20 mouse cellular contexts compared by ENCODE assay signal in the genomic region with DNA sequence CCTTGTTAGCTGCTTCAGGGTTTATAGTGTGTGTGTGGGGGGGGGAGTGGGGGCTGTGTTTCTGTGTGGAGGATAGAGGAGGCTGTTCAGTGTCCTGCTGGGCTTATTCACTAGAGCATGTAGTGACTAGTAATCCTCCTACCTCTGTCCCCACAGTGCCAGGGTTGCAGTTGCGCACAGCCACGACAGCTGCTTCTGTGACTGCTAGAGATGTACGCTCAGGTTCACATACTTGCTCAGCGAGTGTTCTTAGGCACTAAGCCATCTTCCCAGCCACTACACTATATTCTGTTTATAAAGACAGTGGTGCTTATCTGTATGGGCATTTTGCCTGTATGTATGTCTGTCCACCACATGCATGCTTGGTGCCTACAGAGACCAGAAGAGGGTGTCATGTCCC. TPM values are rescaled to one million over a fixed set of nuclear protein-coding genes. Genes with fewer than 3 reads are reported as not detected.
DNase-seq lines count a peak whose midpoint lies in the region; ATAC-seq lines count a peak whose summit lies in the region.
"Had no signal": no experiment of that assay in that cellular context is flagged by ENCODE, and none has a peak within 500 bp of the region (broad histone marks: within the 10 kb centered on the region; RNA-seq: fewer than 3 reads in every experiment).

No protein-coding gene starts in this region.

- DNase-seq in kidney, adult 11 months: no peak
- DNase-seq in limb, embryonic 10.5 days (ENCODE audit: low spot score): no peak
- DNase-seq in A20 (ENCODE audit: low read depth, low spot score): peak; percentile 50
- DNase-seq in frontal cortex, postnatal 36 days (ENCODE audit: low spot score in 2 of 2): no peak
- DNase-seq in hindbrain, embryonic 10.5 days (ENCODE audit: low spot score): no peak
- DNase-seq: adrenal gland, postnatal 10 days; cerebellum, adult 11 months; cerebellum, adult 8-10 months; cerebellum, postnatal 14 days; embryo, embryonic 11 days; forebrain, postnatal 0 days; gastrocnemius, adult 2 months; gastrocnemius, postnatal 25 days had no signal

- H3K27ac ChIP-seq in kidney, embryonic 14.5 days (ENCODE audit: low read depth, low read length): no peak overlapping the region
- H3K27ac ChIP-seq in limb, embryonic 13.5 days: no peak overlapping the region
- H3K27ac ChIP-seq in limb, embryonic 10.5 days: no peak overlapping the region
- H3K27ac ChIP-seq in hindbrain, embryonic 10.5 days: no peak overlapping the region
- H3K27ac ChIP-seq: embryonic facial prominence, embryonic 12.5 days; forebrain, embryonic 13.5 days; hindbrain, embryonic 15.5 days had no signal

- no peak overlapping the region for H3K9ac ChIP-seq in kidney, embryonic 14.5 days (ENCODE audit: low read depth, low read length)
- no peak overlapping the region for H3K9ac ChIP-seq in limb, embryonic 13.5 days
- H3K9ac ChIP-seq: embryonic facial prominence, embryonic 12.5 days; forebrain, embryonic 13.5 days; forebrain, postnatal 0 days; heart, embryonic 12.5 days; hindbrain, embryonic 15.5 days had no signal

- H3K36me3 ChIP-seq in kidney, embryonic 14.5 days (ENCODE audit: control insufficient read depth, insufficient read depth, low read length): no peaks in the 10 kb centered on the region
- H3K36me3 ChIP-seq in limb, embryonic 13.5 days: no peaks in the 10 kb centered on the region
- no peaks in the 10 kb centered on the region for H3K36me3 ChIP-seq in limb, embryonic 10.5 days
- H3K36me3 ChIP-seq in hindbrain, embryonic 10.5 days: no peaks in the 10 kb centered on the region
- H3K36me3 ChIP-seq: embryonic facial prominence, embryonic 12.5 days; heart, embryonic 12.5 days; hindbrain, embryonic 15.5 days had no signal

- peak; percentile 21; the same call in 1 of the 2 replicates for ATAC-seq in kidney, embryonic 14.5 days (ENCODE audit: low FRiP score, low TSS enrichment)
- 0 out of 2 replicates have a peak, but pooled peaks have one; percentile 30 for ATAC-seq in limb, embryonic 13.5 days (ENCODE audit: low FRiP score, low read depth)
- ATAC-seq in megakaryocyte-erythroid progenitor cell, adult 5-6 weeks (replicated peaks; ENCODE audit: low FRiP score, low TSS enrichment, poor library complexity, severe bottlenecking): 0 out of 2 replicates have a peak, but pooled peaks have one; percentile 3
- ATAC-seq: forebrain, embryonic 13.5 days; forebrain, postnatal 0 days had no signal

- no peak overlapping the region for H3K4me3 ChIP-seq in kidney, embryonic 14.5 days (ENCODE audit: low read length)
- no peak overlapping the region for H3K4me3 ChIP-seq in limb, embryonic 13.5 days
- no peak overlapping the region for H3K4me3 ChIP-seq in limb, embryonic 10.5 days
- H3K4me3 ChIP-seq in hindbrain, embryonic 10.5 days: no peak overlapping the region
- H3K4me3 ChIP-seq: embryonic facial prominence, embryonic 12.5 days; forebrain, embryonic 13.5 days; gastrocnemius, adult 2 months; heart, embryonic 12.5 days; hindbrain, embryonic 15.5 days had no signal

- WGBS in kidney, embryonic 14.5 days: 71% methylated on average over 4 of the region's 4 CpGs
- 68% methylated on average over 4 of the region's 4 CpGs for WGBS in limb, embryonic 13.5 days
- 93% methylated on average over 4 of the region's 4 CpGs for WGBS in limb, embryonic 10.5 days
- WGBS in hindbrain, embryonic 10.5 days: 89% methylated on average over 4 of the region's 4 CpGs

- peaks cover 36% of the 10 kb centered on the region for H3K4me1 ChIP-seq in kidney, embryonic 14.5 days (ENCODE audit: control insufficient read depth, insufficient read depth, low read length)
- H3K4me1 ChIP-seq in limb, embryonic 13.5 days: peaks cover 62% of the 10 kb centered on the region
- peaks cover 52% of the 10 kb centered on the region for H3K4me1 ChIP-seq in limb, embryonic 10.5 days
- H3K4me1 ChIP-seq in hindbrain, embryonic 10.5 days (replicated peaks): no peaks in the 10 kb centered on the region
- H3K4me1 ChIP-seq: hindbrain, embryonic 15.5 days had no signal

- no peak overlapping the region for H3K4me2 ChIP-seq in kidney, embryonic 14.5 days (replicated peaks; ENCODE audit: low read depth, low read length)
- no peak overlapping the region for H3K4me2 ChIP-seq in limb, embryonic 13.5 days (replicated peaks)
- H3K4me2 ChIP-seq: embryonic facial prominence, embryonic 12.5 days; forebrain, embryonic 13.5 days; heart, embryonic 12.5 days; hindbrain, embryonic 15.5 days had no signal

- no peaks in the 10 kb centered on the region for H3K9me3 ChIP-seq in kidney, embryonic 14.5 days (ENCODE audit: control insufficient read depth, low read length)
- H3K9me3 ChIP-seq in limb, embryonic 13.5 days: no peaks in the 10 kb centered on the region
- H3K9me3 ChIP-seq in limb, embryonic 10.5 days (replicated peaks): no peaks in the 10 kb centered on the region
- no peaks in the 10 kb centered on the region for H3K9me3 ChIP-seq in hindbrain, embryonic 10.5 days
- H3K9me3 ChIP-seq: embryonic facial prominence, embryonic 12.5 days; forebrain, embryonic 13.5 days; heart, embryonic 12.5 days; hindbrain, embryonic 15.5 days had no signal

- no peaks in the 10 kb centered on the region for H3K27me3 ChIP-seq in kidney, embryonic 14.5 days (ENCODE audit: control insufficient read depth, insufficient read depth, low read length)
- no peaks in the 10 kb centered on the region for H3K27me3 ChIP-seq in limb, embryonic 13.5 days
- H3K27me3 ChIP-seq in limb, embryonic 10.5 days (ENCODE audit: low read depth, poor library complexity, severe bottlenecking): no peaks in the 10 kb centered on the region
- H3K27me3 ChIP-seq in hindbrain, embryonic 10.5 days (ENCODE audit: insufficient read depth, poor library complexity, severe bottlenecking): no peaks in the 10 kb centered on the region
- H3K27me3 ChIP-seq: embryonic facial prominence, embryonic 12.5 days; forebrain, embryonic 13.5 days; heart, embryonic 12.5 days; hindbrain, embryonic 15.5 days had no signal

RNA-seq across cellular contexts. Expression of gene Usp42, which starts 54.7 kb away (rescaled TPM):
- polyA plus RNA-seq in kidney, embryonic 14.5 days (2014; fragmentation: Nextera tagmentation; extraction: Ambion mirVana): 17.2 and 23.6 TPM in 2 replicates
- polyA plus RNA-seq in limb, embryonic 13.5 days (2015; fragmentation: Nextera tagmentation; extraction: Ambion mirVana): 25.8 and 27.2 TPM in 2 replicates
- polyA plus RNA-seq in limb, embryonic 10.5 days (2016; fragmentation: Nextera tagmentation; extraction: Ambion mirVana): 30.5 and 34.7 TPM in 2 replicates
- total RNA-seq in megakaryocyte-erythroid progenitor cell, adult 5-6 weeks (2014; fragmentation: Nextera tagmentation): 11.0 and 15.7 TPM in 2 replicates
- 9.2 and 18.7 TPM in 2 replicates for total RNA-seq in megakaryocyte-erythroid progenitor cell, adult 5-6 weeks (2017)
- 27.0 and 28.4 TPM in 2 replicates for polyA plus RNA-seq in hindbrain, embryonic 10.5 days (2016; fragmentation: Nextera tagmentation; extraction: Ambion mirVana)

RNA-seq across cellular contexts. Expression of gene Cyth3, which starts 55.1 kb away (rescaled TPM):
- polyA plus RNA-seq in kidney, embryonic 14.5 days (2014; fragmentation: Nextera tagmentation; extraction: Ambion mirVana): 35.7 and 64.9 TPM in 2 replicates
- polyA plus RNA-seq in limb, embryonic 13.5 days (2015; fragmentation: Nextera tagmentation; extraction: Ambion mirVana): 60.7 and 61.3 TPM in 2 replicates
- polyA plus RNA-seq in limb, embryonic 10.5 days (2016; fragmentation: Nextera tagmentation; extraction: Ambion mirVana): 47.5 and 59.2 TPM in 2 replicates
- total RNA-seq in megakaryocyte-erythroid progenitor cell, adult 5-6 weeks (2014; fragmentation: Nextera tagmentation): 117 and 124 TPM in 2 replicates
- total RNA-seq in megakaryocyte-erythroid progenitor cell, adult 5-6 weeks (2017): 81.7 and 94.7 TPM in 2 replicates
- 33.6 and 36.4 TPM in 2 replicates for polyA plus RNA-seq in hindbrain, embryonic 10.5 days (2016; fragmentation: Nextera tagmentation; extraction: Ambion mirVana)
